Mouse (Mus musculus) kidney, postnatal 4 days (tissue): ENCODE results near the gene Nup93.

Source experiments
- DNase-seq, 2 experiments: peaks; one replicate each; pipeline ENCODE4 v3.0.0; 2021; ENCODE audit warnings: mixed read lengths in 2 of 2

Nup93 gene

GRCm38 (mm10) chr8:94270309-94270708 is 55.9 kb downstream of the Nup93 start:
- no peak for DNase-seq

- DNase-seq = no peak
Observed at GRCm38 (mm10) chr8:94271102-94271501, 56.7 kb downstream of the Nup93 start.

GRCm38 (mm10) chr8:94272612-94273011 is 58.2 kb downstream of the Nup93 start:
- DNase-seq = no peak

GRCm38 (mm10) chr8:94273289-94273850 is 59.0 kb downstream of the Nup93 start:
- no peak for DNase-seq

GRCm38 (mm10) chr8:94274030-94274429 is 59.7 kb downstream of the Nup93 start:
- DNase-seq = peak; percentile 16 to 29

GRCm38 (mm10) chr8:94278295-94278694 is 63.9 kb downstream of the Nup93 start:
- DNase-seq = no peak

- DNase-seq = no peak
Observed at GRCm38 (mm10) chr8:94280001-94280613, 65.7 kb downstream of the Nup93 start.

GRCm38 (mm10) chr8:94282453-94282985 is 68.2 kb downstream of the Nup93 start:
- DNase-seq = no peak

- DNase-seq = no peak
Observed at GRCm38 (mm10) chr8:94284204-94284603, 69.8 kb downstream of the Nup93 start.

GRCm38 (mm10) chr8:94290606-94291005 is 76.2 kb downstream of the Nup93 start:
- no peak for DNase-seq

GRCm38 (mm10) chr8:94292072-94292471 is 77.7 kb downstream of the Nup93 start:
- peak; percentile 49 to 67 for DNase-seq

GRCm38 (mm10) chr8:94292626-94293025 is 78.3 kb downstream of the Nup93 start:
- peak in 1 of 2 experiments; percentile 7 for DNase-seq

- DNase-seq = no peak
Observed at GRCm38 (mm10) chr8:94295687-94296086, 81.3 kb downstream of the Nup93 start.

- no peak for DNase-seq
Observed at GRCm38 (mm10) chr8:94296312-94296991, 82.1 kb downstream of the Nup93 start.

GRCm38 (mm10) chr8:94297101-94297500 is 82.7 kb downstream of the Nup93 start:
- DNase-seq = no peak

GRCm38 (mm10) chr8:94300809-94301208 is 86.4 kb downstream of the Nup93 start:
- no peak for DNase-seq

- no peak for DNase-seq
Observed at GRCm38 (mm10) chr8:94304412-94304811, 90.0 kb downstream of the Nup93 start.

GRCm38 (mm10) chr8:94306989-94307513 is 92.7 kb downstream of the Nup93 start:
- peak in 1 of 2 experiments; percentile 37 for DNase-seq

GRCm38 (mm10) chr8:94307652-94308051 is 93.3 kb downstream of the Nup93 start:
- DNase-seq = no peak

- DNase-seq = no peak
Observed at GRCm38 (mm10) chr8:94314069-94314468, 99.7 kb downstream of the Nup93 start.

GRCm38 (mm10) chr8:94317249-94317648 is 102.9 kb downstream of the Nup93 start:
- no peak for DNase-seq

- no peak for DNase-seq
Observed at GRCm38 (mm10) chr8:94317691-94318090, 103.3 kb downstream of the Nup93 start.

- no peak for DNase-seq
Observed at GRCm38 (mm10) chr8:94320036-94320435, 105.7 kb downstream of the Nup93 start.

GRCm38 (mm10) chr8:94322083-94322482 is 107.7 kb downstream of the Nup93 start:
- no peak for DNase-seq
